Mouse (Mus musculus): ENCODE data around the gene Pcsk4. TPM values are rescaled to one million over a fixed set of nuclear protein-coding genes. Genes with fewer than 3 reads are reported as not detected.
A peak's percentile ranks its signal among the peaks of the same experiment; 100 is the strongest.

Gene Pcsk4
- polyA plus RNA-seq, 1 experiment, result not detected

GRCm38 (mm10) chr10:80343425-80343895, 14.2 kb upstream of the Pcsk4 start:
- 38% methylated on average over 13 of the region's 13 CpGs for WGBS
- H3K27ac ChIP-seq (ENCODE audit: insufficient read depth, low read depth, low read length), result no peak overlapping the region
- no peak for TF ChIP-seq CTCF (IDR thresholded peaks at IDR 0.05; ENCODE audit: insufficient read depth, low read depth, low read length)
- no peak for TF ChIP-seq POLR2A (IDR thresholded peaks at IDR 0.05; ENCODE audit: insufficient read depth, low read depth, low read length)
- peaks cover 46% of the 10 kb centered on the region for H3K4me1 ChIP-seq (ENCODE audit: control insufficient read depth, insufficient read depth, low read length)
- H3K4me3 ChIP-seq (ENCODE audit: insufficient read depth, low read depth, low read length), result no peak overlapping the region; the same call in 1 of the 2 replicates

DNA sequence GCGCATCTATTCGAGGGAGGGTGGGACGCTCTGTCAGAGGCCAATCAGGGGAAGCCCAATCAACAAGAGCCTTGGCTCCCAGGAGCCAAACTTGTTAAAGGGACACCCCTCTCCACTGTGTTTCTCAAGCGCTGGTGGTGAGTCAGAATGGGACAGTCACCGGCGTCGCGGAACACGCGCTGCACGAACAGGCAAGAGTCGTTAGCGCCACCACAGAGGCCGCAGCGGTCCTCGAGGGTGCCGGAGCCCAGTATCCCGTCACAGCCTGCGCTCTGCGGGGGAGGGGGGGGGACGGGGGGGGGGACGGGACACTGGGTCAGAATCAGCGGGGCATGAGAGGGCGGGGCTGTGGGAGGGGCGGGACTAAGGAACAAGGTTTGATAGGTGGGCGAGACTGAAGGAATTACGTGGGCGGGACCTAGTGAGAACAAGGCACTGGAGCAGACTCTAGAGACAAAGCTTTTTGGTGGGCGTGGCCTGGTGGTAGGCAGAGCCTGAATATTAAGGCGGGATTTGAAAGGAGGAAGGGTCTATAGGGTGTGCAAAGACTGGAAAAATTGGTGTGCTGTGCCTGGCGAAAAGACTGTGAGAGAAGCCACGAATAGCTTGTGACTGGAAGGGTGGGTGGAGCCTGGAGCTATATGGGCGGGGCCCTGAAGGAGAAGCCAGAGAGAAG, 13.6 kb upstream of the Pcsk4 start:
- H3K27ac ChIP-seq (ENCODE audit: insufficient read depth, low read depth, low read length), result no peak overlapping the region
- H3K4me3 ChIP-seq (ENCODE audit: insufficient read depth, low read depth, low read length), result peak overlapping the region; percentile 22
- peaks cover 40% of the 10 kb centered on the region for H3K4me1 ChIP-seq (ENCODE audit: control insufficient read depth, insufficient read depth, low read length)
- 2% methylated on average over 29 of the region's 33 CpGs for WGBS
- TF ChIP-seq CTCF (IDR thresholded peaks at IDR 0.05; ENCODE audit: insufficient read depth, low read depth, low read length), result no peak
- no peak for TF ChIP-seq POLR2A (IDR thresholded peaks at IDR 0.05; ENCODE audit: insufficient read depth, low read depth, low read length)

- no peak for TF ChIP-seq POLR2A (IDR thresholded peaks at IDR 0.05; ENCODE audit: insufficient read depth, low read depth, low read length)
- no peak for TF ChIP-seq CTCF (IDR thresholded peaks at IDR 0.05; ENCODE audit: insufficient read depth, low read depth, low read length)
- Histone ChIP-seq H3K27ac (ENCODE audit: insufficient read depth, low read depth, low read length) (no peak overlapping the region), H3K4me3 (ENCODE audit: insufficient read depth, low read depth, low read length) (peak overlapping the region; percentile 22), H3K4me1 (ENCODE audit: control insufficient read depth, insufficient read depth, low read length) (peaks cover 35% of the 10 kb centered on the region)
- WGBS, result 4% methylated on average over 26 of the region's 26 CpGs
These were observed 13.0 kb upstream of the Pcsk4 start for GRCm38 (mm10) chr10:80342305-80342748.

DNA sequence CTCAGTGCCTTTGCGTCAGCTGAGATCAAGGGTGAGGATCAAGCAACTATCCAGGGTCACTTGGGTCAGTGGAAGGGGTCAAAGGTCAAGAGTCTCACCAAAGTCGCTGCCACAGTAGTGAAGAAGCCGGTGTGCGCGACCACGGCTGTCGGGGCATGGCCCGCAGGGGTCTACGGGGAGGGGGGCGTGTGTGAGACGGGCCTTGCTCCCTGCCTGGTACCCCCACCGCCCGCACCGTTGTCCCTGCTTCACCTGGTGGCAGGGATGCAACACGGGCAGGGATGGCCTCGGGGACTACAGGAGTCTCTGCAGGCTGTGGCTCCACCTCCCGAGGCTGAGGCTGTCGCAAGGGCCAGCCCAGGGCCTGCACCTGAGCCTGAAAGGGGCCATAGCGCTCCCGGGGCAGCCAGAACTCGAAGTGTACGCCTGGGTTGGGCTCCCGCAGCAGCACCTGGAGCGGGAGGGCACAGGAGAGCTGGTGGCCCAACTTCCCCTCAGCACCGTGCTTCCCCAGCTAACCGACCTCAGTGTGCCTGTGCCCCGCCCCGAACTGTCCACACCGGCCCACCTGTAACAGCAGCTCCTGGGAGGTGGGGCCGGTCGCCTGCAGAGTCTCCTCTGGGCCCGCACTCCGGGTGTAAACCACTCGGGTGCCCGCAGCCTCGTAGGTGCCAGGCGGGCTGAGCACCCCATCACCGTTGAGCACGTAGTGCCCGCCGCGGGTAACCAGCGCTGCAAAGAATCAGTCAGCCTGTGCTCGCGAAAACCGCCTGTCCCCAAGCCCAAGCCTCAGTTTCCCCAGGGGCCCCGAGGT, 12.4 kb upstream of the Pcsk4 start:
- WGBS, result 10% methylated on average over 47 of the region's 47 CpGs
- H3K4me1 ChIP-seq (ENCODE audit: control insufficient read depth, insufficient read depth, low read length), result peaks cover 35% of the 10 kb centered on the region
- TF ChIP-seq POLR2A (IDR thresholded peaks at IDR 0.05; ENCODE audit: insufficient read depth, low read depth, low read length), result no peak
- TF ChIP-seq CTCF (IDR thresholded peaks at IDR 0.05; ENCODE audit: insufficient read depth, low read depth, low read length), result no peak
- no peak overlapping the region for H3K4me3 ChIP-seq (ENCODE audit: insufficient read depth, low read depth, low read length)
- no peak overlapping the region for H3K27ac ChIP-seq (ENCODE audit: insufficient read depth, low read depth, low read length)

GRCm38 (mm10) chr10:80341026-80341425, 11.7 kb upstream of the Pcsk4 start:
- Histone ChIP-seq H3K27ac (ENCODE audit: insufficient read depth, low read depth, low read length) (no peak overlapping the region), H3K4me3 (ENCODE audit: insufficient read depth, low read depth, low read length) (no peak overlapping the region), H3K4me1 (ENCODE audit: control insufficient read depth, insufficient read depth, low read length) (peaks cover 35% of the 10 kb centered on the region)
- no peak for TF ChIP-seq CTCF (IDR thresholded peaks at IDR 0.05; ENCODE audit: insufficient read depth, low read depth, low read length)
- TF ChIP-seq POLR2A (IDR thresholded peaks at IDR 0.05; ENCODE audit: insufficient read depth, low read depth, low read length), result no peak
- 40% methylated on average over 21 of the region's 21 CpGs for WGBS

GRCm38 (mm10) chr10:80339941-80340750, 10.8 kb upstream of the Pcsk4 start:
- Histone ChIP-seq H3K27ac (ENCODE audit: insufficient read depth, low read depth, low read length) (no peak overlapping the region), H3K4me1 (ENCODE audit: control insufficient read depth, insufficient read depth, low read length) (peaks cover 32% of the 10 kb centered on the region), H3K4me3 (ENCODE audit: insufficient read depth, low read depth, low read length) (no peak overlapping the region)
- TF ChIP-seq CTCF (IDR thresholded peaks at IDR 0.05; ENCODE audit: insufficient read depth, low read depth, low read length) (peak; percentile 74), POLR2A (IDR thresholded peaks at IDR 0.05; ENCODE audit: insufficient read depth, low read depth, low read length) (no peak)
- 25% methylated on average over 19 of the region's 19 CpGs for WGBS

- 94% methylated on average over 12 of the region's 12 CpGs for WGBS
- no peak overlapping the region for H3K4me3 ChIP-seq (ENCODE audit: insufficient read depth, low read depth, low read length)
- TF ChIP-seq CTCF (IDR thresholded peaks at IDR 0.05; ENCODE audit: insufficient read depth, low read depth, low read length), result no peak
- TF ChIP-seq POLR2A (IDR thresholded peaks at IDR 0.05; ENCODE audit: insufficient read depth, low read depth, low read length), result no peak
- peaks cover 2% of the 10 kb centered on the region; the same call in 1 of the 2 replicates for H3K4me1 ChIP-seq (ENCODE audit: control insufficient read depth, insufficient read depth, low read length)
- H3K27ac ChIP-seq (ENCODE audit: insufficient read depth, low read depth, low read length), result no peak overlapping the region
These were observed 7.0 kb upstream of the Pcsk4 start for GRCm38 (mm10) chr10:80336263-80336662.

DNA sequence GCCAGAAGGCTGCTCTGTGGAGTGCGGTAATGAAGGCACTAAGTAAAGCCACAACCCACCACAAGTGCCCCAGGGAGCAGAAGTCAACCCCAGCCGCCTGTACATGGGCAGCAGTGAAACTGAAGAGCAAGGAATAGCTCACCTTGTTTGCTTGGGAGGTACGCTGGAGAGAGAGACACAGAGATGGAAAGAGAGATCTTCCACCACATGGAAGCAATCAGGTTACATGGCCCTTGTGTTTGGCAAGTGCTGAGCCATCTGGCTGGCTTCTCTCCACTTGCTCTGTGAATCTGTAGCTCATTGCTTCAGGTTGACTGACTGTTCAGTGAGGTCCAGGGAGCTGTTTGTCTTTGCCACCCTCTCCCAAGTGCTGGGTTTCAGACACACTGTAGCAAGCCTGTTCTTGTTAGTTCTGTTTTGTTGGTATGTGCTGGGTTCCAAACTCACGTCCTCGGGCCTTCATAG, 3.3 kb upstream of the Pcsk4 start:
- TF ChIP-seq POLR2A (IDR thresholded peaks at IDR 0.05; ENCODE audit: insufficient read depth, low read depth, low read length) (no peak), CTCF (IDR thresholded peaks at IDR 0.05; ENCODE audit: insufficient read depth, low read depth, low read length) (no peak)
- WGBS, result 92% methylated on average over 5 of the region's 5 CpGs
- no peak overlapping the region for H3K4me3 ChIP-seq (ENCODE audit: insufficient read depth, low read depth, low read length)
- peaks cover 12% of the 10 kb centered on the region for H3K4me1 ChIP-seq (ENCODE audit: control insufficient read depth, insufficient read depth, low read length)
- no peak overlapping the region for H3K27ac ChIP-seq (ENCODE audit: insufficient read depth, low read depth, low read length)
